Mouse (Mus musculus) bone marrow, adult 2 months (tissue): ENCODE data around the gene Spata21. TPM values are rescaled to one million over a fixed set of nuclear protein-coding genes. Genes with fewer than 3 reads are reported as not detected.
"Not testable (repeated sequence)": the region's sequence is repeated elsewhere in the genome, so short reads cannot be mapped to it uniquely, and the experiment has no call there.

Experiments used
- H3K27ac ChIP-seq: fragments of 200-500 bp; 2 replicates; pipeline ENCODE4 v1.5.1; 2012; ENCODE audit warnings: low read depth, mild to moderate bottlenecking, control low read depth, inconsistent platforms, low read length; ENCODE audit not compliant: control insufficient read depth, poor library complexity, insufficient read depth
- H3K4me1 ChIP-seq: fragments of 200-500 bp; 2 replicates; pipeline ENCODE4 v1.6.1; 2011; ENCODE audit warnings: low read length; ENCODE audit not compliant: control insufficient read depth, insufficient read depth
- H3K4me3 ChIP-seq: fragments of 200-500 bp; replicated peaks from 2 replicates; pipeline ENCODE3; 2011; ENCODE audit warnings: mild to moderate bottlenecking, low read depth, low read length, control low read depth; ENCODE audit not compliant: control insufficient read depth
- CTCF ChIP-seq: fragments of 200-500 bp; IDR thresholded peaks from 2 replicates; pipeline ENCODE4 v1.5.1; 2011; ENCODE audit warnings: low read length, control low read depth; ENCODE audit not compliant: control insufficient read depth, insufficient read depth
- POLR2A ChIP-seq: fragments of 200-500 bp; IDR thresholded peaks from 2 replicates; pipeline ENCODE4 v1.6.1; 2011; ENCODE audit warnings: low read depth, mild to moderate bottlenecking, control low read depth, low read length, borderline replicate concordance; ENCODE audit not compliant: control insufficient read depth
- WGBS: fragments of 180-500 bp; shearing (Covaris S2); methylation state at CpG from one replicate; pipeline ENCODE4 v1.1.7; 2018; 5-methylcytosine and 5-hydroxymethylcytosine counted together
- polyA plus RNA-seq: library from polyadenylated mRNA; stranded (reverse); fragments of >200 nt; gene quantifications from 2 replicates; pipeline ENCODE4 v1.2.4, GENCODE M21; 2011; ENCODE audit warnings: low replicate concordance; ENCODE audit not compliant: missing spikeins, insufficient read depth, insufficient read length

Gene Spata21
- polyA plus RNA-seq, 1 experiment, result not detected

DNA sequence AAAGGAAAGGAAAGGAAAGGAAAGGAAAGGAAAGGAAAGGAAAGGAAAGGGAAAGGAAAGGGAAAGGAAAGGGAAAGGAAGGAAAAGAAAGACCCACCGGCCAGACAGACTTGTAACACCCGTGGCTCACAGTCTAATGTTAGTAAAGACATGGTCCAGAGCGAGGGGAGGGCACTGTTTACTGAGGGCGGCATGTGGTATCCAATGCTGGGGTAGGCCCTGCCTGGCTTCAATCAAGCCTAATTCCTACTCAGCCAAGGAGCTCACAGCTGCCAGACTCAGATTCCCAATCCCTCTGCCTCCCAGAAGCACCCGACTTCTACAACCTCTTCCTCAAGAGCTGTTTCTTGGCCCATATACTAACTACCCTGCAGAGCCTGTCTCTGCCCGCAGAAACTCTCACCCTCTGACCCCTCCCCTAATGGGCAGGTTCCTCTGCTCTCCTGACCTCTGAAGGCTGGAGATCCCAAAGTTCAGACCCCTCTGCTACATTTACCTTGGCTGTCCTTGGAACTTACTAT lies 41.1 kb downstream of the Spata21 start:
- whole genome bisulfite sequencing, result 80% methylated on average over 6 of the region's 6 CpGs
- TF ChIP-seq POLR2A, result no peak
- TF ChIP-seq CTCF, result no peak
- Histone ChIP-seq H3K27ac (no peak overlapping the region), H3K4me1 (no peaks in the 10 kb centered on the region), H3K4me3 (no peak overlapping the region)

- Histone ChIP-seq H3K4me1 (peaks cover 2% of the 10 kb centered on the region; the same call in 1 of the 2 replicates), H3K27ac (no peak overlapping the region), H3K4me3 (no peak overlapping the region)
- 76% methylated on average over 6 of the region's 6 CpGs for WGBS
- TF ChIP-seq CTCF, result no peak
- no peak for TF ChIP-seq POLR2A
Measured at GRCm38 (mm10) chr4:141130704-141131342, 42.7 kb downstream of the Spata21 start.

DNA sequence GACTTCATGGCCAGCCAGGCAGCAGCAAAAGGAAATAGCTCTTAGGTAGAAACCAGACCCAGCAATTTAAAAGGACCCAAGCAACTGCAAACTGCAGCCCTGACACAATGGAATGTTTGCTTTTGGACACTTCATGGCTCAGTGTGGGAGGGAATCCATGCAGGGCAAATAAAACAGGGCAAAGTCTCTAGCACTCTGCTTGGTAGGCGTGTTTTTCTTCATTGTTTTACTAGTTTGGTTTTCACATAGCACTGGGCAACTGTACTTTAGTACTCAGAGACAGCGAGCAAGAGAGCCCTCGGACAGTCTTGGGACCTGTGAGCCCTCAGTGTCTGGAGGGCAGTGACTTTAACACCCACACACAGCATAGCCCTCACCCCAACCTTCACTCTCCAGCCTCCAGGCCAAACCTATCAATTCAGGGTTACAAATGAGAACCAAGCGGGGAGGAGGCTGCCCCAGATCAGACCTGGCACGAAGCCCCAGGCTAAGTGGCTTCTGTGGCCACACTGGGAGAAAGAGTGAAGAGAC lies 43.5 kb downstream of the Spata21 start:
- Histone ChIP-seq H3K4me3 (no peak overlapping the region), H3K27ac (no peak overlapping the region), H3K4me1 (peaks cover 2% of the 10 kb centered on the region; the same call in 1 of the 2 replicates)
- 78% methylated on average over 5 of the region's 5 CpGs for WGBS
- no peak for TF ChIP-seq POLR2A
- no peak for TF ChIP-seq CTCF

DNA sequence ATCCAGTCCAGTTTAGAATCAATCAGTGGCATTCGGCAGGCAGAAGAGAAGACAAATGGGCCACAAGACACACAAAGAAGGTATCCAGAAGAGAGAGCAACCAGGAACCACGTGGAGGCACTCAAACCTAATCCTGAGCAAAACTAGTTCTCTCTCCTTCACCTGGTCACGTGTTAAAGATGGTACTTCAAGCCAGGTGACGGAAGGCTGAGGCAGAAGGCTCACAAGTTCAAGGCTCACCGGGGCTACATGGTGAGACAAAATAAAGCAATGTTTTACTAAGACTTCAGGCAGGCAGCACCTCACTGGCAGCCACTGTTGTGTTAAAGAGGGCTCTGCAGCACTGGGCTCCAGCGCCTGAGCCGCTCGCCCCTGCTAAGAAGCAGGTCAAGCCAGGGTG lies 44.1 kb downstream of the Spata21 start:
- H3K27ac ChIP-seq, result no peak overlapping the region
- H3K4me1 ChIP-seq, result peaks cover 2% of the 10 kb centered on the region; the same call in 1 of the 2 replicates
- 83% methylated on average over 8 of the region's 8 CpGs for whole genome bisulfite sequencing
- no peak overlapping the region for H3K4me3 ChIP-seq
- TF ChIP-seq CTCF (no peak), POLR2A (no peak)

GRCm38 (mm10) chr4:141133227-141133626 lies 45.1 kb downstream of the Spata21 start:
- Histone ChIP-seq H3K4me3 (no peak overlapping the region), H3K4me1 (peaks cover 2% of the 10 kb centered on the region; the same call in 1 of the 2 replicates), H3K27ac (no peak overlapping the region)
- TF ChIP-seq CTCF (no peak), POLR2A (no peak)
- 62% methylated on average over 8 of the region's 8 CpGs for WGBS

DNA sequence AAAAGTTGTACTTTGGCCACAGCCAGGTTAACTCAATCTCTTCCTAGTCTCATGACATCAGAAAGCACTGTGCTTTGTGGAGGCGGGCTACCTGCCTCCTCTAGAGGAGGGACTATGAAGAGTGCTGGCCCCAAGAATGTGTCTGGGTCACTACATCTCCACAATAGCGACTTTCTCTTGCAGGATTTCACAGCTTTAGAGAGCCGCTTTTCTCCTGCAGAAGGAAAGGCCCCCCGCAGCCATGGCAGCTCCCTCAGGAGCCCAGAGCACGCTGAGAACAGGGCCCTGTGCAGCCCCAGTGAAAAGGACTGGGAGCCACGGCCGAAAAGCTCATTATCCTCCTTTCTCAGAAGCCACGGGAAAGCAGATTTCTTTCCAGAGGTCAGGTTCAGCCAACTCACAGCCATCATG lies 45.9 kb downstream of the Spata21 start:
- no peak overlapping the region for H3K27ac ChIP-seq

GRCm38 (mm10) chr4:141134751-141135530 lies 46.8 kb downstream of the Spata21 start:
- Histone ChIP-seq H3K27ac (peak overlapping the region; percentile 9; the same call in 1 of the 2 replicates), H3K4me1 (peaks cover 2% of the 10 kb centered on the region; the same call in 1 of the 2 replicates), H3K4me3 (no peak overlapping the region)
- WGBS, result 67% methylated on average over 20 of the region's 20 CpGs
- TF ChIP-seq POLR2A (no peak), CTCF (no peak)

More for the DNA sequence above, 45.9 kb downstream of the Spata21 start:
- Histone ChIP-seq H3K4me1 (peaks cover 2% of the 10 kb centered on the region; the same call in 1 of the 2 replicates), H3K4me3 (no peak overlapping the region)
- 85% methylated on average over 8 of the region's 8 CpGs for WGBS
- TF ChIP-seq CTCF (no peak), POLR2A (no peak)

GRCm38 (mm10) chr4:141136126-141136525 lies 48.0 kb downstream of the Spata21 start:
- Histone ChIP-seq H3K4me3 (no peak overlapping the region), H3K4me1 (peaks cover 2% of the 10 kb centered on the region; the same call in 1 of the 2 replicates), H3K27ac (no peak overlapping the region)
- no peak for TF ChIP-seq POLR2A
- no peak for TF ChIP-seq CTCF
- 85% methylated on average over 7 of the region's 7 CpGs for WGBS

GRCm38 (mm10) chr4:141137740-141138139 lies 49.6 kb downstream of the Spata21 start:
- H3K27ac ChIP-seq, result not testable (repeated sequence)
- WGBS, result 17% methylated on average over 3 of the region's 3 CpGs

More at GRCm38 (mm10) chr4:141137740-141138139, 49.6 kb downstream of the Spata21 start:
- not testable (repeated sequence) for H3K4me3 ChIP-seq, H3K4me1 ChIP-seq
